ENCODE assay signal across 17 mouse cellular contexts in the genomic region with DNA sequence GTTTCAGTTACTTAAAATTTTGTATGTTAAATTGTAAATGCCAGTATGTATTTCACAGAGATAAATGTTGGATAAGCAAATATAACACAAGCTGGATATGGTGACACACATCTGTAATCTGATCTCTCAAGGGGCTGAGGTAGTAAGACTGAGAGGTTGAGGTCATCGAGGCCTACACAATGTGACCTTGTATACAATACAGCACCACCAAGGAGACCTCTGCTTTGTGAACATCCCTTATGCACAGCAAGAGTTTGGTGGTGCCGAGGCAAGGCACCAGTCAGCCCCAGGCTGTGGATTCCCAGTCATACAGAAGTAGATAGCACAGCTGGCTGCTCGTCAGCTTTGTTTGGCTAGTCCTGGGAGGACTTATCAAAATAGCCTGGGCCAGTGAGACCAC.
"Had no signal": no experiment of that assay in that cellular context is flagged by ENCODE, and none has a peak within 500 bp of the region (broad histone marks: within the 10 kb centered on the region; RNA-seq: fewer than 3 reads in every experiment).

No protein-coding gene starts in this region.

- DNase-seq: kidney, postnatal 25 days; layer of hippocampus, adult 9-11 months; liver, embryonic 13.5 days; lung, adult 2 months; lung, postnatal 14 days; lung, postnatal 4 days; right cerebral cortex, adult 18-20 months; right cerebral cortex, postnatal 14 days; right cerebral cortex, postnatal 4 days; thymus, postnatal 25 days had no signal

- ATAC-seq: midbrain, embryonic 15.5 days had no signal

- H3K27ac ChIP-seq: kidney, postnatal 0 days; layer of hippocampus, adult 2 months; liver, embryonic 13.5 days; midbrain, embryonic 12.5 days; midbrain, embryonic 15.5 days; neural tube, embryonic 12.5 days; neural tube, embryonic 15.5 days; stomach, embryonic 15.5 days had no signal

- H3K4me2 ChIP-seq: liver, embryonic 13.5 days; midbrain, embryonic 12.5 days; midbrain, embryonic 15.5 days; neural tube, embryonic 12.5 days; neural tube, embryonic 15.5 days; stomach, embryonic 15.5 days had no signal

- H3K4me3 ChIP-seq: layer of hippocampus, adult 2 months; liver, embryonic 13.5 days; midbrain, embryonic 12.5 days; midbrain, embryonic 15.5 days; neural tube, embryonic 12.5 days; neural tube, embryonic 15.5 days; stomach, embryonic 15.5 days had no signal

- H3K9me3 ChIP-seq: liver, embryonic 13.5 days; midbrain, embryonic 15.5 days; neural tube, embryonic 12.5 days; stomach, embryonic 15.5 days had no signal

- H3K27me3 ChIP-seq: liver, embryonic 13.5 days; midbrain, embryonic 12.5 days; midbrain, embryonic 15.5 days; neural tube, embryonic 12.5 days; neural tube, embryonic 15.5 days; stomach, embryonic 15.5 days had no signal

- H3K9ac ChIP-seq: liver, embryonic 13.5 days; midbrain, embryonic 12.5 days; midbrain, embryonic 15.5 days; neural tube, embryonic 12.5 days; neural tube, embryonic 15.5 days; stomach, embryonic 15.5 days had no signal
